Mouse (Mus musculus): ENCODE results near the gene Zdhhc17.
A peak's percentile ranks its signal among the peaks of the same experiment; 100 is the strongest.

Zdhhc17 gene

DNA sequence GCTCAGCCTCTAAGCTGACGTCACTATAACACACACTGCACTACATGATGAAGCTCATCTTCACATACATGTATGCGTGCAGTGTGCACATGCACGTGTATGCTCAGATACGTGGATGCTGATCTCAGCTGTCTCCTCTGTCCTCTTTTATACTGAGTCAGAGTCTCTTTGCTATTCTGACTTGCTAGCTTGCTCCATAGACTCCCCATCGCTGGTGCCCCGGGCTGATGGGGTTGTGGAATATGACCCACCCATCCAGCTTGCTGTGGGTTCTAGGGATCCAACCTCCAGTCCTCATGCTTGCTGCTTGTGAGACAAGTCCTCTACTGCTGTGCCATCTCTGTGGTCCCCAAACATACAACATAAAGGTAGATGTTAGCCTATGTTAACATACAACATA is 51.1 kb downstream of the Zdhhc17 start:
- no peak for DNase-seq (ENCODE audit: low spot score in 2 of 2)

DNA sequence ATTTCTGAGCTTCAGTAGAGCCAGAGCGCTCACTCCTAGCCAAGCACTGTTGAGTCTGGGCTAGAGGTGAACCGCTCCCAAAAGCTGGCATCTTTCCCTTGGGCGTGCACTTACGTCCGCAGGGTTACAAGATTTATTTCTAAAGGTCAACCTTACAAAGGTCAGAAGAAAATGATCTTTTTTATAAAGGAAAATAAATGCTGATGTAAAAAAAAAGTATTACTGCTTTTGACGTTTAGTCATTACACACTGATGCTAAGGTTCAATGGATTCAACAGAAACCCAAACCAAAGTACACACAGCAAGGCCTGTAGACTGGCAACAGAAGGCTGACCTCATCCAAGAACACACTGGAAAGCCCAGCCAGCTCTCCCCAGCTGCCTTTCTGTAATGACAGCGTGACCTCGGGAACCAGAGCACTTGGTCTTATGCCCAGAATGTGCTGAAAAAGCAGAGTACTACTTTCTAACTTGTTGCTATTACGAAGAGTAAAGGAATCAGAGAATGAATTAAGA is 56.9 kb downstream of the Zdhhc17 start:
- DNase-seq (ENCODE audit: low spot score in 2 of 2), result peak in 1 of 2 experiments; percentile 42

DNA sequence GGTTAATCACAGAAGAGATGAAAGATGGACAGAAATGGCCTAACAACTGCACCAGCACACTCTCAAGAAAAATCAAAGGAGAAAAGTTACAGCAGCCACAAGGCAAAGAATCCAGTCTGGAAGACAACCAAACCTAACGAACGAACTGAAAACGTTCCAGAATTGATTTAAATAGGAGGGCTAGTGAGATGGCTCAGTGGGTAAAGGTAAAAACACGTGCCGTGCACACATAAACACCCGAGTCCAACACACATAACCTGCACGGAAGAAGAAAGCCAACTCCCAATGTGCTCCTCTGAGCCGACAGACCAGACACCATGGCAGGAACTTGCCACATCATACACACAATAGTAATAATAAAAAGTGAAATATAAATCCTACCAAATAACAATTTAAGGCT is 57.7 kb downstream of the Zdhhc17 start:
- DNase-seq (ENCODE audit: low spot score in 2 of 2), result no peak

DNA sequence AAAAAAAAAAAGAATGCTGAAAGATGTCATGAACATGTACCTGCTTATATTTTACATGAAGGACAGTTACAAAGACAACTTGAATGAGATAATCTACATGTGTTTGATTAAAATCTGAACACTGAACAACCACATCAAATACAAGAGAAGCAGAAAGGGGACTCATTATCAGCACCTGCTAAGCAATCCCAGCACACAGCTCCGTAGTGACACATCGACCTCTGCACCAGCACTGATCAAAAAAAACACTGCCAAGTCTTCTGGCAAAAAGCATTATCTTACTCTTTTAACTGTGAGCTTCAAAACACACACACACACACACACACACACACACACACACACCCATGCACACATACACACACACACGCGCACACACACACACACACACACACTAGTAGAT is 58.2 kb downstream of the Zdhhc17 start:
- DNase-seq (ENCODE audit: low spot score in 2 of 2), result no peak

DNA sequence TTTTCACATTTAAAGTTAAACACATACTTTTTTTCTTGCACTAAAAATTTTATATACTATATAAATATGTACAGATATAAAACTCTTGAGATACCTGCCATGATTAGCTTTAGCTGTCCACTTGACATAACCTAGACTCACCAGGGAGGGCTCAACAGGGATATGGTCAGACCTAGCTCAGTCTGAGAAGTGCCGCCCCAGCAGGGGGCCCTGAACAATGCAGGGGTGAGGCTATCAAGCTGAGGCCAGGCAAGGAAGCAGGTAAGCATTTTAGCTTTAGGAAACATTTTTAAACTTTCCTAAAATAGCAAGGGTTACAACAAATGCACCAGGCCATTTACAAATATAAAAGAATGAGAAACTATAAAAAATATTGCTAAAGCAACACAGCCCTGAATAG is 58.8 kb downstream of the Zdhhc17 start:
- no peak for DNase-seq (ENCODE audit: low spot score in 2 of 2)

DNA sequence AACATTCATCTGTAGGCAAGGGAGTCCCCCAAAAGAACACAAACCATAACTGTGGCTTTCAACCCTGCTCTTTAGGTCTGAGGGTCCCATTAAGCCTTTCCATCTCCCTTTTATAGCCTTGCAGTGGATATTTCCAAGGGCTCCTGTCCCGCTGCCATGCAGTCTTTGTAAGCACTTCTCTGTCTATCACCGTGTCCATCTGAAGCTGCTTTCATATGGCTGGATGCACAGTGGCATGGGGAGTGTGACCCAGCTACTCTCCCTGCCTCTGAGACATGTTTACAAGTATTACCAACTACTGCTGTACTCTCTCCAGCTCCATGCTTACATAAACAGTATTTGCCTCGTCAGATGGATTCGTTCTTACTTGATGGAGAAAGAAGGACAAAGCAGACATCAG is 62.4 kb downstream of the Zdhhc17 start:
- no peak for DNase-seq (ENCODE audit: low spot score in 2 of 2)

DNA sequence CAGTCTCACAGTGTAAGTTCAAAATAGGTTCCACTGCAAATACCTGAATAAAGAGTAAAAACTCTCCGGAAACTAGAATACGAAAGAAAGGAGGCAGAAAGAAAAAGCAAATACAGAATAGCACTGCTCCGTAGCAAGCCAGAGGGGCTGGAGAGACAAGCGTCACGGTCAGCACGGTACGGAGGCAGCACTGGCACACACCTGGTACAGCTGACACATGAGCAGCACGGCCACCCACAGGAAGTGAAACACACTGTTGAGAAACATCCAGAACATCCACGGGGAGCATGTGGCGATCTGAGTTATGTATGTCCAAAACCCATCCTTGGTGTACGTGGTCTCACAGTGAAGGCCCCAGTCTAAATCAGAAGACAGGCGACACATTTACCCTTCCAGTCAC is 64.0 kb downstream of the Zdhhc17 start:
- DNase-seq (ENCODE audit: low spot score in 2 of 2), result no peak

DNA sequence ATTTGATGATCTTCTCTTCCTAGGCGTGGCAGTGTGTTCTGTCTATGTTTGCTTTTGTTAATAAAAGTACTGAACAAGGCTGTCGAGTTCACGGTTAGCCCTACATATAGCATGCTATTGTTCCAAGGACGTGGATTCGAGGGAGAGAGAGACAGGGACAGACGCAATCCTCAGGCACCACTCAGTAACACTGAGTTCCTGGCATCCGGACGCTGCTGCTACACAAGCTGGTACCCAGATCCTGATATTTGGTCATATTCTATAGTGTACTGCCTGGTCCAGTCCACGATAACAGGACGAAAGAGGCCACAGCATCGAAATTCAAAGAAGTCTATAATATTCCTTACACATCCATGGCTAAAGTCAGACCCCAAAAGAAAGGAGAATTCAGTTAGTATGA is 65.8 kb downstream of the Zdhhc17 start:
- no peak for DNase-seq (ENCODE audit: low spot score in 2 of 2)

DNA sequence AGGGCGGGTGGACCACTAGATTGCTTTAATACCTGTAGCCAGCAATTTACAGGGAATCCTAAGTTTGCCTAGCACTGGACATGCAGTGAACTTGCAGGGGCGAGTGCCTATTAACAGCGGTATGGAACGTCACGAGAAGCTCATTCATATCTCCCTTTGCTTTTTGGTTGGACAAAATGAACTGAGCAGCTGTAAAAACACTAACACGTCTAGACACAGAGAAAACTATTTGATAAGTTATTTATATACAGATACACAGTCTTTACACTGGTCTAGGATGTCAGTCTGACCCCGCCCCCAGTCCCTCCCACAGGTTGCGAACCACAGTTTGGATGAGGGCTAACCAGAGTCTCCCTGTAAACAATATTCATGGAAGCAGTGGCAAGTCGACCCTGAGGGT is 67.1 kb downstream of the Zdhhc17 start:
- no peak for DNase-seq (ENCODE audit: low spot score in 2 of 2)

DNA sequence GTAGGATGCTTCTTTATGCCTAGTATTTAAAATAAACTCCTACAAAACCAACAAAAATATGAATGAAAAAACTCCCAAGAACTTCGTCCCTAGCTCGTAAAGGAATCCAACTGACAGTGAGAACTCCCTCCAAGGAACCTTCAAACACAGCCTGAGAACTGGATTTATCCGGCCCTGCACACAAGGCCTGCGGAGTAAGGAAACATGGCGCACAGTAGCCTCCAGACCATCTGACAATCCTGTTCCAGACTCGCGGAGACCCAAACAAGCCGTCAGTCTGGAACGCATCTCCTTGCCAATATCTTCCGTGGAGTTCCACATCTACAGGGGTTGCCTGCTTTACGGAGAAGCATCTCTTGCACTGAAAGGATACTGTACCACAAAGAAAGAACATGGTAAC is 68.0 kb downstream of the Zdhhc17 start:
- DNase-seq (ENCODE audit: low spot score in 2 of 2), result no peak

DNA sequence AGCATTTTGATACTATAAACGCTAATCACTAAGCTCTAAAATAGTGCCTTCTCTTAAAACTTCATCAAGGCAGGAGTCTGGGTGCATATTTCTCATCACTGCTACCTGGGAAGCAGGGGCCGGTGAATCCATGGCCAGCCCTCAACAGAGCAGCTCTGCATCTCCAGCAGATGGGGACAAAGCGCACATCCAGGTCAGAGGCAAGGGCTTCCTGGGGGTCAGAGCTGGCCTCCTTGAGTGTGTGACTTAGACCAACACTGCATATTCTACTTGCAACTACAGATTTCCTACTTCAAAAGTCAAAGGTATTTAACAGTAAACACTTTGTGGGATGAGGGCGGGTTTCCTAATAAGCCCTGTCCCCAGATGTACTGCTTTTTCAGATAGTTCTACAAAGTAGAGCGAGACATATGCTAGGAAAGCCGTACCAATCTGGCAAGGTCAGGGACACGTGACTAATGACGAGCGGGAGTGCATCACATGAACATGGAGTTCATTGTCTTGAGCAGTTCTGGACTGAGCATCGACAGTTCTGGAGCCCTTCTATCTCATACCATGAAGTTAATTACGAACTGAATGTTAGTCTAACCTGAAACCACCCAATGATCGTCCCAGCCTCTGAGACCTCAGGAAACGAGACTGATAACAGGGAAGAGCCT is 69.1 kb downstream of the Zdhhc17 start:
- no peak for DNase-seq (ENCODE audit: low spot score in 2 of 2)

DNA sequence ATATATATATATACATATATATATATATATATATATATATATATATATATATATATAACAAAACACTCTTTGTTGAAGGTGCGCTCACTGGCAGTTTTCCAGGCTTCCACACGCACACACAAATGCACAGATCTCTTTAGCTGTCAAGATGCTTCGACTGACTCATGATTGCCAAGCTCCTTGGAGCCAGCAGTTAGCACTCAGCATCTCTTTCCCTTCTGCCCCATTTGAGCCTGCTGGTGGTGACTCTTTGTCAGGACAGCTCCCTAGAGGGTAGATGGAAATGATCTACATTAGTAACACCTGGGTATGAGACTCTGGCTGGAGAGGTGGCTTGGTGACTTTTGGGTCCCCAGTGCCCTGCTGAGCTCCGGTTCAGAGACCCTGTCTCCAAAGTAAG is 70.2 kb downstream of the Zdhhc17 start:
- no peak for DNase-seq (ENCODE audit: low spot score in 2 of 2)

DNA sequence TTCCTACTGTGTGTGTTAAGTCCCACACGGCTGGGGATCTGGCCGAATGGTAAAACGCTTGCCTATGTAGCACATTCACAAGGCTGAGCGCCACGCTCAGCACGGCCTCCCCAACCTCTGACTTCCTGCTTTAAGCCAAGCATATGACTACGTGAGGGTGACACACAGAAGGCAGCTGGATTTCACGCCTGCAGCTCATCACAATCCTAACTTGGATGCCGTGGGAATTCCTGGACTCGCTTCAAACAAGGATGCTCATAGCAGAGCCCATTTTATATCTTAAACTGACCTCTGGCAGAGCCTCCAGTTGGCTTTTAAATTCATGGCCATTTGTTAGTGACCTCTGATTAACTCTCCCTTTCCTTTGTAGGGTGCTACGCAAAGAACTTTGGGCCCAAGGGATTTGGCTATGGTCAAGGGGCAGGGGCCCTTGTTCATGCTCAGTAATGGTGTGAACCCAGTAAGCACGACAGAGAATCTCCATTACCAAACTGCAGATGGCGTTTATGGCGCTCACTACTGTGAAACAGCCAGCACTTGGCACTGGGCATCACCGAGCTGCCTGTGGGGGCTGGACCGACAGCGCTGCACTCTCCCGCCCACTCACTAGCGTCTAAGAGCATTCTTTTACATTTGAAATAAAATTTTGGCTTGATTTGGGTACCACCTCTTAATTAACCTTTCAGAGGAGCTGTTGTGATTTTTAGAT is 70.9 kb downstream of the Zdhhc17 start:
- peak; percentile 53 to 68 for DNase-seq (ENCODE audit: low spot score in 2 of 2)

DNA sequence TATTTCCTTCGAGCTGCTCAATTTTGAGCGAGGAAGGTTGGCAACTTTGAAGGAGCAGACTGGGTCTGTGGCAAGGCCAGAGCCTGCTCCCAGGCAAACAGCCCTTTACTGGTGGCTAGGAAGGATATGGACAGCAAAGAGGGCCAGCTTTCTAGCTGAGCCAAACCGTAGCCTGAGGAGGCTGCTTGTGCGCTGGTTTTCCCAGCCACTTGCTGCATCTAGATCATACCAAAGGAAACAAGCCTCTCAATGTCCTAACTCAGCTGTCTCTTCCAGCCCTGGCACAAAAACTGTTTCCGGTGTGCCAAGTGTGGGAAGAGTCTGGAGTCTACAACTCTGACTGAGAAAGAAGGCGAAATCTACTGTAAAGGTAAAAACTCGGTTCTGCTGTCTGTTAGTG is 71.6 kb downstream of the Zdhhc17 start:
- peak in 1 of 2 experiments; percentile 38 for DNase-seq (ENCODE audit: low spot score in 2 of 2)

DNA sequence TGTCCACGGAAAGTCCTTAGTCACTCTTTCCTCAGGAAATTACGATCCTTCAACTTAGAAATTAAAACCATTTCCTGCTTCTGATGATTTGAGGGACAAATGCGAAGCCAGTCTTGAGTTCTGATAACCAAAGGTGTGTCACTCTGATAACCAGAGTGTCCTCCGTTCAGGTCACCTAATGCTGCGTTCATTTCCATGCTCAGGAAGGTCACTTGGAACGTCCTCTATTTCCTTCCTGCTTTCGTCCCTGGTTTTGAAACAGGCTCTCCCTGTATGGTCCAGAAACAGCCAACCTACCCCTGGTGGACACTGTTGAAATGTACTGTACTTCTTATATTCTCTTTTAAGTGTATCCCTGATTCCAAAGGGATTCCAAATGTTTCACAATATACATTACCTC is 74.3 kb downstream of the Zdhhc17 start:
- no peak for DNase-seq (ENCODE audit: low spot score in 2 of 2)

DNA sequence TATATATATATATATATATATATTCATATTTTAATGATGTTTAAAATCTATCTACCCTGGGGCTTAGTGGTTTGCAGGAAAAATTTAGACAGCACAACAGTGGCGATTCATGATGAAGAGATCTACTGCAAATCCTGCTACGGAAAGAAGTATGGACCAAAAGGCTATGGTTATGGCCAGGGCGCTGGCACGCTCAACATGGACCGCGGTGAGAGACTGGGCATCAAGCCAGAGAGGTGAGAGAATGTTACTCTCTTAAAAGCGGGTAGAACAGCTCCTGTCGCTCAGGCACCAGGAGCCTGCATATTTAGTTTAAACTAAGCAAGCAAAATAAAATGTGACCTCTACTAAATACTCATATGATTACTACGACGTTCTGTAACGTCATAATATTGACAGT is 74.9 kb downstream of the Zdhhc17 start:
- no peak for DNase-seq (ENCODE audit: low spot score in 2 of 2)

DNA sequence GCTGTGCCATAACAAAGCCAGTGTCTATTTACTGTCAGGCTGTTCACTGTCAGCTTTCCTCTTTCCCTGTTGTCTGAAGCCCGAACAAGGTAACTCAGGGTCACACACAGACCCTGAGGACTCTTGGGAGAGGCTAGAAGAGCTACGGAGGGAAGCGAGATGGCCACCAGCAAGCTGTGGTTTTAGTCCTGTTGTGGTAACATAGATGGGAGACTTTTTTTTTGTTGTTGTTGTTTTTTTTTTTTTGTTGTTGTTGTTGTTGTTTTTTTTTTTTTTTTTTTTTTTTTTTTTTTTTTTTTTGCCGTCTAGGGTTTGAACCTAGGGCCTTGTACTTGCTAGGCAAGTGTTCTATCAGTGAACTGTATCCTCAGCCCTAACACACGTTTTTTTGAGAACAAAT is 76.4 kb downstream of the Zdhhc17 start:
- no peak for DNase-seq (ENCODE audit: low spot score in 2 of 2)

DNA sequence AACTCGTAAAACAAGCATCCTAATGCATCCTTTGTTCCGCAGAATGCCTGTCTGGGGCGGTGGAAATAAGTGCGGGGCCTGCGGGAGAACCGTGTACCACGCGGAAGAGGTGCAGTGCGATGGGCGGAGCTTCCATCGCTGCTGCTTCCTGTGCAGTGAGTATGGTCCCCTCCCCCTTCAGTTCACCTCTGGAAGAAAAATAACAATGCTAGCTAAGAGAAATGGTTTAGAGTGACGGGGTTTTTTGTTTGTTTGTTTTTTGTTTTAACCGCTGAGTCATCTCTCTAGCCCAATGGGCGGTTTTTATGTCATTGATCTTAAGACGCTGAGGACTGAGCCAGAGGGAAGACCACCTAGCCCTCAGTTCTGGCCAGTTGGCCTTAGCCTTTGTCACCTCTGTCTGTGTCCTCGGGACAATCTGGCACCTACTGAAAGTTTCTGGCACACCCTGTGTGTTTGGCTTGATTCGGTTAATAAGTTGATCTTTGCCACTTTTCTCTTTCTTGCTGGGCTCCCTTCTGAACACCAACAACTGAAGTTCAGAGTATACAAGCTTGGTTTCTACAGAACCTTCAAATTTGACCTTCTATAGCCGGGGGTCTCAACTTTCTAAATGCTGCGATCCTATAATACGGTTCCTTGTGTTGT is 77.9 kb downstream of the Zdhhc17 start:
- DNase-seq (ENCODE audit: low spot score in 2 of 2), result peak in 1 of 2 experiments; percentile 33

DNA sequence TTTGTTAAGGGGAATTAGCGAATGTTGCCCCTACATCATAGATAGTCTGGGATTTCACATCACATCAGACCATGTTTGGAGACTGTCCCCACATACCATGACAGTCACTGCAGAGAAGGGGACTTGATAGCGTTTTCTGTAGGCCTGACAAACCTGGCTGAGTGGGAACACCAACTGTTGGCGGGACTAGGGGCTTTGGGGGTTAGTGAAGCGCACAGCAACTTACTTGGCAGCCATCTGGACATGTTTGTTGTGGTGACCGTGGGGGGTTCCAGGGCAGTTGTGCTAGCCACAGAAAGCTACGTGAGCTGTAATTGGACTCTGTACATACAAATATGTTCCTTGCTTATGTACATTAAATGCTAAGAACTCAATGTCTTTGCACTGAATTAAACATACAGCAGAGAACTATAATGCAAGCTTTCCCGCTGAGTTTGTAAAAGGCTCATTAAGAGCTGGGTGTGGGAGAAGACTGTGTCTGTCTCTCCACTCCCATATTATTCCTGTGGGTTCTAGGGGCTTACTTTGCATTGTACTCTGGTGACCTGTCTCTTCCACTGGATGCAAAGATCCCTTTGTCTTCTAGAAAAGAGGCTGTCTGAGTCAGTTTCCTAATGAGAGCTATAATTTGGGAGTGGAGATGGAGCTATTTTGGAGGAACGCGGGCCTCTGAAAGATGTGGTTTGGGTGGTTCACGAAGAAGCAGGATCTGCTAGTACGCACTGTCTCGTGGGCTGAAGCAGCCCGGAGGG is 78.6 kb downstream of the Zdhhc17 start:
- DNase-seq (ENCODE audit: low spot score in 2 of 2), result no peak

DNA sequence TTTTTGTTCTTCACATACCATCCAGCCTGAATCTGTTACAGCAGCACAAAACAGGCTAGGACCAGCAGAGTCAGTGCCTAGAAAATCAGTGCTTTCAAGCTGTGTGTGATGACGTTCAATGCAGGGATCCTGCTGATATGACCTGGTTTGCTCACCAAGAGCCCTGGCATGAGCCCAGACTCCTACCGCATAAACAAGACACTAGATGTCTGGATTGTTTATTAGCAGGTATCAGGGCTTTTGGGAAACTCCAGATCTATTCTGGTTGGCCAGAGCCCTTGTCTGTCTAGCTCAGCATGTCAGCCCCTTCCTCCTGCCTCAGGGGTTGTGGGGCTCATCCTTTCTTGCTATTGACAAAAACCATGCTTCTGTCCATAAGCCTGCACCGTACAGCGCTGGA is 80.2 kb downstream of the Zdhhc17 start:
- no peak for DNase-seq (ENCODE audit: low spot score in 2 of 2)

DNA sequence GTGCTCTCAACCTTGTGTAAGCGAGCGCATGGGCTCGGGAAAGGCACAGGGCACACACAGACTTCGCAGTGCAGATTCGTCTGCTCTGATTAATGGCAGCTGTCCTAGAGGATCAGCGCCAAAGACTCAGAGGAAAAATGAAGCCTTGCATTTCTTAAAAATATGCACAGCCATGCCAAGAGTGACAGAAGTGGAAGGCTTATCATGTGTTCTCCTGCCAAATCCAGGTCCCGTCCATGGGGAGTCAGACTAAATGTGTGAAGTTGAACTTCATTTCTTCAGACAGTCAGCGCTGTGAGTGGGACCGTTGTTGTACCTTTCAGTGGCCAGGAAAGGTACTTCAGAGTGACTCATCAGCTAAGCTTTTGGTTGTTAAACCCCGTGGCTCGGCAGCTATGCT is 82.4 kb downstream of the Zdhhc17 start:
- no peak for DNase-seq (ENCODE audit: low spot score in 2 of 2)

DNA sequence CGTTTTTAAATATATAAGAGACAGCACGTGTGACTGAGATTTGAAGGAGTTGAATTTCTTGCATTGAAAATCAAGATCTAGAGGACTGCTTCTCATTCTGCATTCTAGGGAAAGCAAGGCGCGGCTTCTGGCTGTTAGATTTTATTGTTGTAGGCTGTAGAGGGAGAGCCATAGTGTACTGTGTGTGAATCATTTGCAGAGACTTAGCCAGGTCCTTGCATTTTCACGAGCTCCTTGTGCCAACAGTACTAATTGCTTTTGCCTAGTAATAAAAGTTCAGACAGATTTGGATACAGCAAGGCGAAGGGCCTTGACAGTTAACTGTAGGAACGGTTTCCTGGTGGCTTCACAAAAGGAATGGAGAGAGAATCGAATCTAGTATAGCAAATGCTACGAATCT is 87.3 kb downstream of the Zdhhc17 start:
- DNase-seq (ENCODE audit: low spot score in 2 of 2), result no peak

Measured in frontal cortex, postnatal 36 days (tissue).